Mouse (Mus musculus) layer of hippocampus, adult 18-20 months (tissue): ENCODE measurements around the gene Uts2r. TPM values are rescaled to one million over a fixed set of nuclear protein-coding genes. Genes with fewer than 3 reads are reported as not detected.

Experiments
- DNase-seq, 2 experiments: peaks; one replicate each; pipeline ENCODE4 v3.0.0; 2022; ENCODE audit warnings: low spot score in 2 of 2
- long read RNA-seq: library from polyadenylated mRNA; stranded (forward); transcript quantifications from one replicate; pipeline ENCODE4 v2.0.0, GENCODE M21; 2021
- total RNA-seq, 2 experiments: library from RNA; stranded (reverse); gene quantifications; 2 replicates each; pipeline ENCODE4 v1.2.3; 2021

Uts2r gene
- total RNA-seq, result under 1 TPM; 0.25 to 0.37 TPM
- long read RNA-seq, partial matches to known transcripts, result 0 of 1 reads
- long read RNA-seq, other reads (novel, unspliced or antisense), result 0 of 1 reads

- DNase-seq, result no peak
Measured at GRCm38 (mm10) chr11:121159971-121160370, at the start of gene Uts2r. Uts2r (plus strand) TSS chr11:121160271.

- DNase-seq, result no peak
Measured at GRCm38 (mm10) chr11:121111051-121111450, 49.0 kb upstream of the Uts2r start.

GRCm38 (mm10) chr11:121111601-121112000 is 48.5 kb upstream of the Uts2r start:
- DNase-seq, result no peak

GRCm38 (mm10) chr11:121112091-121112775 is 47.8 kb upstream of the Uts2r start:
- DNase-seq, result no peak

GRCm38 (mm10) chr11:121118106-121118505 is 42.0 kb upstream of the Uts2r start:
- DNase-seq, result no peak

GRCm38 (mm10) chr11:121118577-121118976 is 41.5 kb upstream of the Uts2r start, which contains the start of gene Tex19.2:
Tex19.2 (minus strand) TSS chr11:121118677.
- DNase-seq, result no peak

- DNase-seq, result no peak
Measured at GRCm38 (mm10) chr11:121121151-121121550, 38.9 kb upstream of the Uts2r start.

- DNase-seq, result no peak
Measured at GRCm38 (mm10) chr11:121122024-121122670, 37.9 kb upstream of the Uts2r start.

GRCm38 (mm10) chr11:121123438-121123837 is 36.6 kb upstream of the Uts2r start:
- peak in 1 of 2 experiments; percentile 16 for DNase-seq

GRCm38 (mm10) chr11:121125522-121126172 is 34.4 kb upstream of the Uts2r start:
- DNase-seq, result no peak

GRCm38 (mm10) chr11:121126395-121126794 is 33.7 kb upstream of the Uts2r start:
- no peak for DNase-seq

GRCm38 (mm10) chr11:121127441-121127840 is 32.6 kb upstream of the Uts2r start:
- DNase-seq, result no peak

GRCm38 (mm10) chr11:121129616-121130015 is 30.5 kb upstream of the Uts2r start:
- DNase-seq, result no peak

- no peak for DNase-seq
Measured at GRCm38 (mm10) chr11:121134600-121134999, 25.5 kb upstream of the Uts2r start.

GRCm38 (mm10) chr11:121137682-121138081 is 22.4 kb upstream of the Uts2r start:
- DNase-seq, result no peak

GRCm38 (mm10) chr11:121138732-121139131 is 21.3 kb upstream of the Uts2r start:
- no peak for DNase-seq

GRCm38 (mm10) chr11:121143325-121144015 is 16.6 kb upstream of the Uts2r start:
- no peak for DNase-seq

- no peak for DNase-seq
Measured at GRCm38 (mm10) chr11:121145865-121146264, 14.2 kb upstream of the Uts2r start, which contains the start of gene Tex19.1. Tex19.1 (plus strand) TSS chr11:121146143.

- no peak for DNase-seq
Measured at GRCm38 (mm10) chr11:121148193-121148592, 11.9 kb upstream of the Uts2r start.

GRCm38 (mm10) chr11:121154203-121154602 is 5.9 kb upstream of the Uts2r start:
- no peak for DNase-seq

- no peak for DNase-seq
Measured at GRCm38 (mm10) chr11:121156411-121156891, 3.6 kb upstream of the Uts2r start.
